Mouse (Mus musculus): ENCODE results near the gene Scgb1a1. TPM values are rescaled to one million over a fixed set of nuclear protein-coding genes. Genes with fewer than 3 reads are reported as not detected.

The Scgb1a1 gene
- total and polyA plus RNA-seq, 3 experiments, result not detected

DNA sequence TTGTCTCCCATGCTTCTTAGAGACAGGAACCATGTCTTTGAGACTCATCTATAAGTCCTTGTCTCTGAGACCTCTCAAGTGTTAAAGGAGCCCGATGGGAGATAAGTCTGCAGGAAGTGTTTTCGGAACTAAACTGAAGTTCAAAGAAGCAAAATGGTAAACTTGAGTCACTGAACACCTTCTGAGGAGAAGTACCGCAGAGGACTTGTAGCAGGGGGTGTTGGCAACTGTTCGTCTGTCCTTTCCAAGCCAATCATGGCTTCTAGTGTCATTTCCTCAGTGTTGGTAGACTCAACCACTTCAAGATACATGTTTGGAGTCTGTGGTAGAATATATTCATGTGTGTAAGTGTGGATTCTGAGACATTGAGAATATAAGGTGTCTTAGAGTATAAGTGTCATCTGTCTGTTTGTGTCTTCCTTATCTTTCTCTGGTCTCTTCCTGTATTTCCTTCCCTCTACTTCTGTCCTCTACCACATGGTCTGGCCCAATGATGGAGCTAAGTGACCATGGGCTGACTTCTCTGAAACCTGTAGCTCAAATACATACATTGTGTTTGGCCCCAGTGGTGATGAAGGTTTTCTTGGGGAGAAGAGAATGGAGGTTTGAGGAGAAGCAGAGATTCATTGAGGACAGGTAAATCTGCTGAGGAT, 31.9 kb downstream of the Scgb1a1 start:
- Histone ChIP-seq H3K9ac (ENCODE audit: control insufficient read depth, low read depth, low read length, poor library complexity, severe bottlenecking) (peak overlapping the region; percentile 33), H3K79me2 (ENCODE audit: control insufficient read depth, insufficient read depth, low read length, poor library complexity) (no peaks in the 10 kb centered on the region), H3K4me3 (ENCODE audit: control insufficient read depth in 1 of 2, insufficient read depth in 1 of 2, low read depth in 2 of 2, low read length in 2 of 2) (no peak overlapping the region), H3K4me1 (ENCODE audit: control insufficient read depth in 1 of 2, insufficient read depth in 2 of 2, low read length in 2 of 2) (peaks cover 49 to 72% of the 10 kb centered on the region in 2 experiments), H3K36me3 (ENCODE audit: control insufficient read depth in 1 of 2, insufficient read depth in 2 of 2, low read length in 2 of 2) (peaks cover 0 to 82% of the 10 kb centered on the region in 2 experiments; a peak in 2 of 4 replicates), H3K9me3 (replicated peaks; ENCODE audit: insufficient read depth, low read length) (no peaks in the 10 kb centered on the region), H3K27ac (ENCODE audit: control insufficient read depth, low read depth, low read length) (peak overlapping the region; percentile 79), H3K27me3 (ENCODE audit: control insufficient read depth in 1 of 2, insufficient read depth in 2 of 2, low read length in 2 of 2) (no peaks in the 10 kb centered on the region)
- TF ChIP-seq MAX (IDR thresholded peaks at IDR 0.05; ENCODE audit: low read length) (peak; percentile 58), MYC (IDR thresholded peaks at IDR 0.05; ENCODE audit: low read depth, low read length) (peak; percentile 75; the same call in 1 of the 2 replicates), GATA1 (IDR thresholded peaks at IDR 0.05; ENCODE audit: low read depth, low read length) (peak; percentile 51), MYB (IDR thresholded peaks at IDR 0.05; ENCODE audit: low read depth, low read length) (no peak), ZKSCAN1 (IDR thresholded peaks at IDR 0.05; ENCODE audit: low read depth, low read length) (no peak), NRF1 (IDR thresholded peaks at IDR 0.05; ENCODE audit: insufficient read depth, low read depth, low read length, poor library complexity, severe bottlenecking) (no peak), MXI1 (IDR thresholded peaks at IDR 0.05; ENCODE audit: low read depth, low read length) (peak; percentile 37), SIN3A (IDR thresholded peaks at IDR 0.05; ENCODE audit: low read length) (peak; percentile 20; the same call in 1 of the 2 replicates), ZNF384 (IDR thresholded peaks at IDR 0.05; ENCODE audit: low read depth, low read length) (no peak), POLR2AphosphoS5 (IDR thresholded peaks at IDR 0.05; ENCODE audit: borderline replicate concordance, low read depth, low read length) (no peak), POLR2AphosphoS2 (IDR thresholded peaks at IDR 0.05; ENCODE audit: low read length) (no peak), EP300 (IDR thresholded peaks at IDR 0.05; ENCODE audit: low read depth in 1 of 2, low read length in 2 of 2) (peak; percentile 7 to 53; a peak in 2 of 4 replicates), TBP (IDR thresholded peaks at IDR 0.05; ENCODE audit: low read depth, low read length) (no peak)
- peak; percentile 77 for DNase-seq (ENCODE audit: low read depth, low spot score)

DNA sequence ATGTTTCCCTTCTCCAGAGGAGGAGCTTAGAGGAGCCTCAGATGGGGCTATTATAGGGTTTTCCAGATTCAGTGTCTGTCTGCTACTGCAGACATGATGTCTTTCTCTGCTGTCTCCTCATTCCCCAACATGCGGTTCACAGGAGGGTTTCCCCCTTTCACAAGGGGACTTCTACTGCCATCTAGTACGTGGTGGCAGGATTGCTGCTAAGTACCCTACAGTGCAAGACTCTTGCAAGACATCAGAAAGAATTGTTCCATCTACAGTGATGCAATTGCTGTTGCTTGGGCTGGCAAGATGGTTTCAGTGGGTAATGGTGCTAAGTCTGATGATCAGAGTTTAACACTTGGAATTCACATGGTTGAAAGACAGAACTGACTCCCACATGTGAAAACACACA, 32.6 kb downstream of the Scgb1a1 start:
- Histone ChIP-seq H3K27ac (ENCODE audit: control insufficient read depth, low read depth, low read length) (peak overlapping the region; percentile 79), H3K27me3 (ENCODE audit: control insufficient read depth in 1 of 2, insufficient read depth in 2 of 2, low read length in 2 of 2) (no peaks in the 10 kb centered on the region), H3K36me3 (ENCODE audit: control insufficient read depth in 1 of 2, insufficient read depth in 2 of 2, low read length in 2 of 2) (peaks cover 0 to 84% of the 10 kb centered on the region in 2 experiments; a peak in 2 of 4 replicates), H3K9me3 (replicated peaks; ENCODE audit: insufficient read depth, low read length) (no peaks in the 10 kb centered on the region), H3K4me1 (ENCODE audit: control insufficient read depth in 1 of 2, insufficient read depth in 2 of 2, low read length in 2 of 2) (peaks cover 51 to 78% of the 10 kb centered on the region in 2 experiments), H3K79me2 (ENCODE audit: control insufficient read depth, insufficient read depth, low read length, poor library complexity) (no peaks in the 10 kb centered on the region), H3K9ac (ENCODE audit: control insufficient read depth, low read depth, low read length, poor library complexity, severe bottlenecking) (peak overlapping the region; percentile 33), H3K4me3 (ENCODE audit: control insufficient read depth in 1 of 2, insufficient read depth in 1 of 2, low read depth in 2 of 2, low read length in 2 of 2) (no peak overlapping the region)
- TF ChIP-seq ZC3H11A (IDR thresholded peaks at IDR 0.05; ENCODE audit: low read depth, low read length) (no peak), ZMIZ1 (IDR thresholded peaks at IDR 0.05; ENCODE audit: low read depth, low read length) (no peak), RAD21 (IDR thresholded peaks at IDR 0.05; ENCODE audit: low read depth, low read length) (peak; percentile 40), ZNF384 (IDR thresholded peaks at IDR 0.05; ENCODE audit: low read depth, low read length) (no peak), CTCF (IDR thresholded peaks at IDR 0.05 in 2 of 3, conservative IDR thresholded peaks at IDR 0.05 in 1 of 3; ENCODE audit: control insufficient read depth in 1 of 3, insufficient read depth in 1 of 3, low read depth in 2 of 3, low read length in 3 of 3, poor library complexity in 1 of 3, severe bottlenecking in 1 of 3) (peak in 1 of 3 experiments; percentile 45; a peak in 3 of 6 replicates), MYC (IDR thresholded peaks at IDR 0.05; ENCODE audit: low read depth, low read length) (0 out of 2 replicates have a peak, but pooled peaks have one; percentile 27)
- DNase-seq (ENCODE audit: low read depth, low spot score), result peak; percentile 68

Data from MEL (cell line).